Mouse (Mus musculus): ENCODE measurements around the gene Mbl1. TPM values are rescaled to one million over a fixed set of nuclear protein-coding genes. Genes with fewer than 3 reads are reported as not detected.

The Mbl1 gene
- total and polyA plus RNA-seq, 2 experiments from 2014 or later = not detected

DNA sequence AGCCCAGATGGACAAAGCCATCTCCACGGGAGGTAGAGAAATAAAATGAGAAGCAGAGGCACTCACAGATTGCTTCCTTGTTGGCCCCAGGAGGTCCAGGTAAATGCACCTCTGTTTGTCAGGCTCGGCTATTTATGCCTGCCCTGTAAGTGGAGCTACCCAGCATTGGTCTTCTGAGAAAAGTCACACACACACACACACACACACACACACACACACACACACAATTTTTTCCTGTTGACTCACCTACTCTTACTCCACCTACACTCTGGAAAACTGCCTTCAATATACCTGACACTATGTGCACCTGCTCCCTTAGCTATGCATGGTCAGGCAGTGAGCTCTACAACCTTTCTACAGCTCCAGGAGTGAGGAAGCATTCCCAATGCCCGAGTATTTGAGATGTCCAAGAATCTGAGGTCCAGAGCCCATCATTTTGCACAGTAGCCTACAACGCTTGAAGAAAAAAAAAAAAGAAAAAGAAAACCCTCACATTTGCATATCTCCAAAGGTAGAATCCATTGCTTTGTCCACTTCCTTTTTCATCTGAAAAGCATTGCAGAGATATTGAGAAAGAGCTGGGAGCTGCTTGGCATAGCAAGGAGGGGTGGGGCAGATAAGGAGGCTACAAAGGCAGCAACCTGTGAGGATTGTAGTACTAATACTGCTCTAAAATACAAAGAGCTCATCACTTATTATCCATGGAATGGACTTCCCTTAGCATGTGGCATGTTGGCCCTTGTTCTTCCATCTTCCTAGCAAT is 34.0 kb downstream of the Mbl1 start, which contains the start of gene Sftpd:
Sftpd (minus strand) TSS at position 91 of the 763 bp plus-strand sequence.
- no peak for TF ChIP-seq CTCF (IDR thresholded peaks at IDR 0.05; ENCODE audit: low read depth)
- H3K27ac ChIP-seq = no peak within 1 kb of the TSS
- ATAC-seq (no peak), DNase-seq (ENCODE audit: low spot score) (no peak)
- no peaks in the 10 kb centered on the region for H3K4me1 ChIP-seq (ENCODE audit: insufficient read depth, low read length)
- H3K9me3 ChIP-seq (ENCODE audit: low read length) = no peaks in the 10 kb centered on the region
- H3K27me3 ChIP-seq (ENCODE audit: insufficient read depth, low read length) = no peaks in the 10 kb centered on the region
- 78% methylated on average over 4 of the region's 4 CpGs for WGBS
- no peak within 1 kb of the TSS for H3K4me2 ChIP-seq (ENCODE audit: low read depth, low read length)
- no peaks in the 10 kb centered on the region for H3K36me3 ChIP-seq (ENCODE audit: insufficient read depth, low read length)
- H3K9ac ChIP-seq (replicated peaks; ENCODE audit: low read length) = no peak within 1 kb of the TSS
- no peak within 1 kb of the TSS for H3K4me3 ChIP-seq (ENCODE audit: low read length)

- no peak for TF ChIP-seq CTCF (IDR thresholded peaks at IDR 0.05; ENCODE audit: low read depth)
- Histone ChIP-seq H3K4me1 (ENCODE audit: insufficient read depth, low read length) (no peaks in the 10 kb centered on the region), H3K4me2 (ENCODE audit: low read depth, low read length) (no peak overlapping the region), H3K9me3 (ENCODE audit: low read length) (0 out of 2 replicates have a peak, but pooled peaks cover 2% of the 10 kb centered on the region), H3K27me3 (ENCODE audit: insufficient read depth, low read length) (no peaks in the 10 kb centered on the region), H3K27ac (no peak overlapping the region), H3K36me3 (ENCODE audit: insufficient read depth, low read length) (no peaks in the 10 kb centered on the region), H3K9ac (replicated peaks; ENCODE audit: low read length) (no peak overlapping the region), H3K4me3 (ENCODE audit: low read length) (no peak overlapping the region)
- ATAC-seq (no peak), DNase-seq (ENCODE audit: low spot score) (no peak)
- 83% methylated on average over 2 of the region's 2 CpGs for WGBS
Observed at GRCm38 (mm10) chr14:41189496-41189895, 38.2 kb downstream of the Mbl1 start.

DNA sequence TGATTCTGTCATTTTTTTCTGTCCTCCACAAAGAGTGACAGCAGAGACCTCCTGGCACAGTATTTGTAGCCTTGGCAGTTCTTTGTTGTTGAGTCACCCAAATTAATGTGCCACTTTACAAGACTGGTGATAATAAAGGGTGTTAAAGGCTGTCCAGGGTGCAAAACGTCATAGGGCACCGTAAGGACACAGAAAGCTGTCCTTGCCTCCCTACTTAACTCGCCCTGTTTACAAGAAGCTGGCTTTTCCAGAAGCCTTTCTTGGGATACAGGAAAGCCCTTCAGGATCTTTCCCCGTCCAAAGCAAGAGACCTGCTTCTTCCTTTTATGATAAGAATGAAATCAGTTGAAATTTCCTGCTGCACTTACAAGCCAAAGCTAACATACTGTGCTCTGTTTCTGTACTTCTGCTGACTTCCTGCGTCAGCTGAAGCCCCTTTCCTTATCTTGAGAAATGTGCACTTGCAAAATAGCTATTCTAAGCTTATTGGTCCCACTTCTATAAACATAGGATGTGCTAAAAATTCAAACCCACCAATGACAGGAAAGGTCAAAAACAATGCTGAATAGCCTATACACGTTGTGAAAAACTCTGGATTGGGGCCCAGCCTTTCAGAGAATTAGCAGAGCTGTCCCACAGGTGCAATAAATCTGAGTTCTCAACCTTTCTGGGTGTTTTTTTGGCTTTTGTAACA is 46.9 kb downstream of the Mbl1 start:
- no peak for ATAC-seq
- WGBS = 62% methylated on average over 6 of the region's 6 CpGs
- Histone ChIP-seq H3K4me3 (ENCODE audit: low read length) (no peak overlapping the region), H3K4me2 (ENCODE audit: low read depth, low read length) (no peak overlapping the region), H3K4me1 (ENCODE audit: insufficient read depth, low read length) (no peaks in the 10 kb centered on the region), H3K9me3 (ENCODE audit: low read length) (no peaks in the 10 kb centered on the region), H3K27me3 (ENCODE audit: insufficient read depth, low read length) (no peaks in the 10 kb centered on the region), H3K27ac (no peak overlapping the region), H3K36me3 (ENCODE audit: insufficient read depth, low read length) (no peaks in the 10 kb centered on the region), H3K9ac (replicated peaks; ENCODE audit: low read length) (no peak overlapping the region)
- no peak for DNase-seq (ENCODE audit: low spot score)
- TF ChIP-seq CTCF (IDR thresholded peaks at IDR 0.05; ENCODE audit: low read depth) = no peak

Other genes with a start within 250 kb of the Mbl1 start
- 38.2 and 39.2 TPM in 2 replicates for gene Tspan14, start 184.7 kb upstream of the Mbl1 start, total RNA-seq (2014; rRNA removed)
- gene Tspan14, start 184.7 kb upstream of the Mbl1 start, polyA plus RNA-seq (2015; fragmentation: Nextera tagmentation; extraction: Ambion mirVana) = 30.4 and 35.2 TPM in 2 replicates
- gene Fam213a, start 137.7 kb upstream of the Mbl1 start, total RNA-seq (2014; rRNA removed) = 35.1 and 35.3 TPM in 2 replicates
- 109 and 118 TPM in 2 replicates for gene Fam213a, start 137.7 kb upstream of the Mbl1 start, polyA plus RNA-seq (2015; fragmentation: Nextera tagmentation; extraction: Ambion mirVana)
- gene Dydc2, start 82.2 kb upstream of the Mbl1 start, total RNA-seq (2014; rRNA removed) = not detected in 2 replicates
- 0.96 and 1.6 TPM in 2 replicates for gene Dydc2, start 82.2 kb upstream of the Mbl1 start, polyA plus RNA-seq (2015; fragmentation: Nextera tagmentation; extraction: Ambion mirVana)
- not detected in 2 replicates for gene Dydc1, start 78.5 kb upstream of the Mbl1 start, total RNA-seq (2014; rRNA removed)
- 0.43 TPM in 1 of 2 replicates, not detected in the other for gene Dydc1, start 78.5 kb upstream of the Mbl1 start, polyA plus RNA-seq (2015; fragmentation: Nextera tagmentation; extraction: Ambion mirVana)
- gene Mat1a, start 46.4 kb upstream of the Mbl1 start, total RNA-seq (2014; rRNA removed) = 0.29 TPM in 1 of 2 replicates, not detected in the other
- gene Mat1a, start 46.4 kb upstream of the Mbl1 start, polyA plus RNA-seq (2015; fragmentation: Nextera tagmentation; extraction: Ambion mirVana) = not detected in 2 replicates
- not detected in 2 replicates for gene Sftpa1, start 19.7 kb upstream of the Mbl1 start, total RNA-seq (2014; rRNA removed)
- not detected in 2 replicates for gene Sftpa1, start 19.7 kb upstream of the Mbl1 start, polyA plus RNA-seq (2015; fragmentation: Nextera tagmentation; extraction: Ambion mirVana)
- gene Sftpd, start 33.7 kb downstream of the Mbl1 start, total RNA-seq (2014; rRNA removed) = not detected in 2 replicates
- gene Sftpd, start 33.7 kb downstream of the Mbl1 start, polyA plus RNA-seq (2015; fragmentation: Nextera tagmentation; extraction: Ambion mirVana) = not detected in 2 replicates
- 0.10 TPM in 1 of 2 replicates, not detected in the other for gene Gm2832, start 127.3 kb downstream of the Mbl1 start, total RNA-seq (2014; rRNA removed)
- 0.56 and 0.57 TPM in 2 replicates for gene Gm2832, start 127.3 kb downstream of the Mbl1 start, polyA plus RNA-seq (2015; fragmentation: Nextera tagmentation; extraction: Ambion mirVana)
- not detected in 2 replicates for gene Gm5798, start 197.2 kb downstream of the Mbl1 start, total RNA-seq (2014; rRNA removed)
- not detected in 2 replicates for gene Gm5798, start 197.2 kb downstream of the Mbl1 start, polyA plus RNA-seq (2015; fragmentation: Nextera tagmentation; extraction: Ambion mirVana)
- not detected in 2 replicates for gene Gm7945, start 234.9 kb downstream of the Mbl1 start, total RNA-seq (2014; rRNA removed)
- 0.13 TPM in 1 of 2 replicates, not detected in the other for gene Gm7945, start 234.9 kb downstream of the Mbl1 start, polyA plus RNA-seq (2015; fragmentation: Nextera tagmentation; extraction: Ambion mirVana)